Mouse (Mus musculus): Measurements from ENCODE around the gene Olfr1358.

DNA sequence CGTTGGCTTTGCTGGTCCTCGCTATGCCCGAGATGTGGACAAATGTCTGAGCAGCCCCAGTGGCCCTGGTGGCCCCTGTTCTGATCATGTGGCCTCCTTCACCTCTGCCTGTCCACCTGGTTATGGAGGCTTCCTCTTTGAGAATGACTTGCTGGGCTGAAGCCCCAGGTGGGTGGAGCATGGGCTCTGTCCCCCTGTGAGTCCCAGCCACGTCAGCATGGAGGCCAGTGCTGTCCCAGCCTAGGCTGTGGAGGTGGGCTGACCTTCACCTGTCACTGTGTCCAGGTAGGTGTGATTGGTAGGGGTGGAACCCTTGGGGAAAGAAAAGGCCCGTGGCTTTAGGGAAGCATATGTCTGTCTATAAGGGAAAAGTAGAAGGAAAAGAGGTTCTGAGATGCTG lies 30.4 kb upstream of the Olfr1358 start:
- TF ChIP-seq CTCF (IDR thresholded peaks at IDR 0.05; ENCODE audit: insufficient read depth, low read depth, low read length) (no peak), POLR2A (IDR thresholded peaks at IDR 0.05; ENCODE audit: insufficient read depth, low read depth, low read length) (no peak)
